14 mouse cellular contexts compared by ENCODE assay signal in genomic region chr6:24619285-24620045, GRCm38 (mm10). TPM values are rescaled to one million over a fixed set of nuclear protein-coding genes. Genes with fewer than 3 reads are reported as not detected.
DNase-seq lines count a peak whose midpoint lies in the region; ATAC-seq and TF ChIP-seq lines count a peak whose summit lies in the region.
"Had no signal": no experiment of that assay in that cellular context is flagged by ENCODE, and none has a peak within 500 bp of the region (broad histone marks: within the 10 kb centered on the region; RNA-seq: fewer than 3 reads in every experiment).

No protein-coding gene starts in this region.

- TF ChIP-seq POLR2A in lung, adult 2 months (IDR thresholded peaks at IDR 0.05; ENCODE audit: borderline replicate concordance, extremely low read depth, low read depth, low read length), result no peak

- no peak for DNase-seq in hindbrain, embryonic 11.5 days (ENCODE audit: low spot score)
- no peak for DNase-seq in lung, adult 2 months
- DNase-seq in adrenal gland, postnatal 4 days (ENCODE audit: low spot score in 2 of 2), result no peak
- DNase-seq: cerebellum, adult 18-20 months; gastrocnemius, postnatal 36 days; heart, postnatal 4 days had no signal

- 0 out of 2 replicates have a peak, but pooled peaks have one; percentile 40 for ATAC-seq in hindbrain, embryonic 11.5 days (ENCODE audit: low FRiP score)
- ATAC-seq in hindbrain, embryonic 13.5 days (ENCODE audit: low FRiP score), result no peak; the same call in 1 of the 2 replicates
- peak; percentile 36; the same call in 1 of the 2 replicates for ATAC-seq in lung, embryonic 16.5 days (ENCODE audit: low read depth)
- peak; percentile 34; the same call in 1 of the 2 replicates for ATAC-seq in hindbrain, embryonic 15.5 days (ENCODE audit: low FRiP score, low read depth)
- peak; percentile 68 for ATAC-seq in midbrain, embryonic 16.5 days

- no peaks in the 10 kb centered on the region for H3K27me3 ChIP-seq in hindbrain, embryonic 11.5 days (ENCODE audit: control insufficient read depth, insufficient read depth, low read length)
- H3K27me3 ChIP-seq in hindbrain, embryonic 13.5 days, result no peaks in the 10 kb centered on the region
- H3K27me3 ChIP-seq in lung, embryonic 16.5 days (ENCODE audit: control insufficient read depth, insufficient read depth, low read depth, low read length), result no peaks in the 10 kb centered on the region
- no peaks in the 10 kb centered on the region for H3K27me3 ChIP-seq in hindbrain, embryonic 15.5 days
- no peaks in the 10 kb centered on the region for H3K27me3 ChIP-seq in midbrain, embryonic 16.5 days (ENCODE audit: control insufficient read depth, insufficient read depth, low read depth, low read length)

- 88% methylated on average over 6 of the region's 6 CpGs for WGBS in hindbrain, embryonic 11.5 days
- 73% methylated on average over 6 of the region's 6 CpGs for WGBS in hindbrain, embryonic 13.5 days
- WGBS in lung, embryonic 16.5 days, result 50% methylated on average over 6 of the region's 6 CpGs
- WGBS in lung, adult 2 months, result 49% methylated on average over 6 of the region's 6 CpGs
- WGBS in hindbrain, embryonic 15.5 days, result 68% methylated on average over 6 of the region's 6 CpGs
- WGBS in midbrain, embryonic 16.5 days, result 75% methylated on average over 6 of the region's 6 CpGs

- no peak overlapping the region for H3K27ac ChIP-seq in hindbrain, embryonic 11.5 days (ENCODE audit: low read depth, low read length)
- H3K27ac ChIP-seq in hindbrain, embryonic 13.5 days, result no peak overlapping the region
- H3K27ac ChIP-seq in lung, embryonic 16.5 days (ENCODE audit: low read length), result no peak overlapping the region
- no peak overlapping the region for H3K27ac ChIP-seq in hindbrain, embryonic 15.5 days (replicated peaks)
- no peak overlapping the region for H3K27ac ChIP-seq in midbrain, embryonic 16.5 days (ENCODE audit: low read length)

- no peak for TF ChIP-seq CTCF in lung, adult 2 months (IDR thresholded peaks at IDR 0.05; ENCODE audit: insufficient read depth, low read length)

- H3K9ac ChIP-seq in hindbrain, embryonic 11.5 days (ENCODE audit: low read depth, low read length), result no peak overlapping the region
- no peak overlapping the region for H3K9ac ChIP-seq in hindbrain, embryonic 13.5 days
- no peak overlapping the region for H3K9ac ChIP-seq in lung, embryonic 16.5 days (ENCODE audit: low read length)
- no peak overlapping the region for H3K9ac ChIP-seq in hindbrain, embryonic 15.5 days
- no peak overlapping the region for H3K9ac ChIP-seq in midbrain, embryonic 16.5 days (ENCODE audit: low read depth, low read length)

- H3K9me3 ChIP-seq in hindbrain, embryonic 11.5 days (ENCODE audit: control insufficient read depth, low read length), result no peaks in the 10 kb centered on the region
- no peaks in the 10 kb centered on the region for H3K9me3 ChIP-seq in hindbrain, embryonic 13.5 days
- no peaks in the 10 kb centered on the region for H3K9me3 ChIP-seq in lung, embryonic 16.5 days (ENCODE audit: control insufficient read depth, low read length)
- no peaks in the 10 kb centered on the region for H3K9me3 ChIP-seq in hindbrain, embryonic 15.5 days
- H3K9me3 ChIP-seq in midbrain, embryonic 16.5 days (replicated peaks; ENCODE audit: control insufficient read depth, low read length, poor library complexity, severe bottlenecking), result no peaks in the 10 kb centered on the region

- no peak overlapping the region for H3K4me3 ChIP-seq in hindbrain, embryonic 11.5 days (ENCODE audit: low read depth, low read length)
- H3K4me3 ChIP-seq in hindbrain, embryonic 13.5 days, result no peak overlapping the region
- H3K4me3 ChIP-seq in lung, embryonic 16.5 days (ENCODE audit: low read length), result no peak overlapping the region
- H3K4me3 ChIP-seq in lung, adult 2 months (replicated peaks; ENCODE audit: extremely low read depth, low read depth, low read length), result no peak overlapping the region
- no peak overlapping the region for H3K4me3 ChIP-seq in hindbrain, embryonic 15.5 days
- no peak overlapping the region for H3K4me3 ChIP-seq in midbrain, embryonic 16.5 days (ENCODE audit: low read depth, low read length)

- H3K36me3 ChIP-seq in hindbrain, embryonic 11.5 days (ENCODE audit: control insufficient read depth, insufficient read depth, low read length), result no peaks in the 10 kb centered on the region
- peaks cover 46% of the 10 kb centered on the region for H3K36me3 ChIP-seq in hindbrain, embryonic 13.5 days
- H3K36me3 ChIP-seq in lung, embryonic 16.5 days (ENCODE audit: control insufficient read depth, insufficient read depth, low read length), result peaks cover 25% of the 10 kb centered on the region
- peaks cover 29% of the 10 kb centered on the region for H3K36me3 ChIP-seq in hindbrain, embryonic 15.5 days
- H3K36me3 ChIP-seq in midbrain, embryonic 16.5 days (ENCODE audit: control insufficient read depth, insufficient read depth, low read length), result peaks cover 19% of the 10 kb centered on the region

- no peaks in the 10 kb centered on the region for H3K4me1 ChIP-seq in hindbrain, embryonic 11.5 days (replicated peaks; ENCODE audit: control insufficient read depth, insufficient read depth, low read length)
- no peaks in the 10 kb centered on the region for H3K4me1 ChIP-seq in hindbrain, embryonic 13.5 days (replicated peaks)
- no peaks in the 10 kb centered on the region for H3K4me1 ChIP-seq in lung, embryonic 16.5 days (replicated peaks; ENCODE audit: control insufficient read depth, insufficient read depth, low read length)
- H3K4me1 ChIP-seq in lung, adult 2 months (ENCODE audit: control insufficient read depth, insufficient read depth, low read length), result peaks cover 3% of the 10 kb centered on the region; the same call in 1 of the 2 replicates
- H3K4me1 ChIP-seq in hindbrain, embryonic 15.5 days (replicated peaks), result no peaks in the 10 kb centered on the region
- H3K4me1 ChIP-seq in midbrain, embryonic 16.5 days (ENCODE audit: control insufficient read depth, insufficient read depth, low read length), result no peaks in the 10 kb centered on the region

- no peak overlapping the region for H3K4me2 ChIP-seq in hindbrain, embryonic 11.5 days (replicated peaks; ENCODE audit: low read depth, low read length)
- H3K4me2 ChIP-seq in hindbrain, embryonic 13.5 days, result no peak overlapping the region
- H3K4me2 ChIP-seq in lung, embryonic 16.5 days (ENCODE audit: low read depth, low read length), result no peak overlapping the region
- H3K4me2 ChIP-seq in hindbrain, embryonic 15.5 days, result no peak overlapping the region
- no peak overlapping the region for H3K4me2 ChIP-seq in midbrain, embryonic 16.5 days (ENCODE audit: low read length)

RNA-seq across cellular contexts. Expression of gene Lmod2, which starts 21.9 kb away (rescaled TPM):
- 0.07 TPM in 1 of 2 replicates, not detected in the other for polyA plus RNA-seq in hindbrain, embryonic 11.5 days (2014; fragmentation: Nextera tagmentation; extraction: Ambion mirVana)
- polyA plus RNA-seq in hindbrain, embryonic 13.5 days (2015; fragmentation: Nextera tagmentation; extraction: Ambion mirVana), result not detected in 2 replicates
- polyA plus RNA-seq in lung, embryonic 16.5 days (2015; fragmentation: Nextera tagmentation; extraction: Ambion mirVana), result 1.3 and 1.7 TPM in 2 replicates
- polyA plus RNA-seq in lung, adult 2 months (2012; rRNA removed), result 2.3 and 6.4 TPM in 2 replicates
- polyA plus RNA-seq in hindbrain, embryonic 15.5 days (2015; fragmentation: Nextera tagmentation; extraction: Ambion mirVana), result not detected in 2 replicates
- not detected in 2 replicates for polyA plus RNA-seq in midbrain, embryonic 16.5 days (2015; fragmentation: Nextera tagmentation; extraction: Ambion mirVana)
- 1 to 10 TPM; 1.8 to 8.0 TPM for total RNA-seq in adrenal gland, postnatal 4 days (2021)
- total RNA-seq: layer of hippocampus, postnatal 25 days had no signal
- polyA plus RNA-seq: small intestine, adult 2 months; testis, adult 2 months; urinary bladder, adult 2 months had no signal

RNA-seq across cellular contexts. Expression of gene Wasl, which starts 45.3 kb away (rescaled TPM):
- polyA plus RNA-seq in hindbrain, embryonic 11.5 days (2014; fragmentation: Nextera tagmentation; extraction: Ambion mirVana), result 52.4 and 62.1 TPM in 2 replicates
- polyA plus RNA-seq in hindbrain, embryonic 13.5 days (2015; fragmentation: Nextera tagmentation; extraction: Ambion mirVana), result 63.5 and 66.2 TPM in 2 replicates
- 53.6 and 67.9 TPM in 2 replicates for polyA plus RNA-seq in lung, embryonic 16.5 days (2015; fragmentation: Nextera tagmentation; extraction: Ambion mirVana)
- polyA plus RNA-seq in lung, adult 2 months (2012; rRNA removed), result 70.0 and 123 TPM in 2 replicates
- polyA plus RNA-seq in hindbrain, embryonic 15.5 days (2015; fragmentation: Nextera tagmentation; extraction: Ambion mirVana), result 61.8 and 67.1 TPM in 2 replicates
- polyA plus RNA-seq in midbrain, embryonic 16.5 days (2015; fragmentation: Nextera tagmentation; extraction: Ambion mirVana), result 61.3 and 63.2 TPM in 2 replicates
- total RNA-seq in adrenal gland, postnatal 4 days (2021), result 10 to 100 TPM; 58.2 to 67.7 TPM
